In the genomic region with DNA sequence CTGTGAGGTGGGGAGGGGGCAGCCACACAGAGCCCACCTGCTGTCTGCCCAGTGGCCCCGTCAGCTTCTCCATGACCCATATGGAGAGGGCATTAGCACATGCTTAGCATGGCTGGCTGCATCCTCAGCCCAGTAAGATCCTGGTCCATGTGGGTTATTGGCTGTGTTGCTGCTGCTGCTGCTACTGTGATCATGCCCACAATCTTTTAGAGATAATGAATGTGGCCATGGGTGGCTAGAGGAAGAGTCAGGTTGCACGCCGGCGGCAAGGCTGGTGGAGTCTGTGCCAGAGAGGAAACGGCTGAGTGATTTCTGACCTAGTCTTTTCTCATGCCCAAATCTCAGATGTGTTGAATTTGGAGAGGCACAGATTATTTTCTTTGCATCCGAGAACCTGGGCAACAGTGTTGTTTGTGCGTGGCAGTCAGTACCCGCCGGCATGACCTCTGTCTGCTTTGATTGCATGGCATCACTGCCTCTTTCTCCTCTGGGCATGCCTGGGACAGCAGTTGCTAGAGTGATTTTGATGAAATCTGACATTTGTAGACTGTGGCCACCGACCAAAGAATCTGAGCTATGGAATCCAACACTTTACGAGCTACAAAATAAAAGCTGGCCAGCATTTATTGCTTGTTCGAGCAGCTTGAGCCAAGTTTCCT, we compare ENCODE assay signal across 12 mouse cellular contexts. TPM values are rescaled to one million over a fixed set of nuclear protein-coding genes. Genes with fewer than 3 reads are reported as not detected.
DNase-seq lines count a peak whose midpoint lies in the region; ATAC-seq and TF ChIP-seq lines count a peak whose summit lies in the region.
"Had no signal": no experiment of that assay in that cellular context is flagged by ENCODE, and none has a peak within 500 bp of the region (broad histone marks: within the 10 kb centered on the region; RNA-seq: fewer than 3 reads in every experiment).

No protein-coding gene starts in this region.

- H3K9ac ChIP-seq in hindbrain, embryonic 14.5 days = no peak overlapping the region
- H3K9ac ChIP-seq in hindbrain, embryonic 11.5 days (ENCODE audit: low read depth, low read length) = no peak overlapping the region
- H3K9ac ChIP-seq in limb, embryonic 14.5 days (ENCODE audit: low read depth, low read length, severe bottlenecking) = no peak overlapping the region

- no peaks in the 10 kb centered on the region for H3K27me3 ChIP-seq in hindbrain, embryonic 14.5 days (ENCODE audit: control insufficient read depth, insufficient read depth, low read length)
- no peaks in the 10 kb centered on the region for H3K27me3 ChIP-seq in hindbrain, embryonic 11.5 days (ENCODE audit: control insufficient read depth, insufficient read depth, low read length)
- no peaks in the 10 kb centered on the region for H3K27me3 ChIP-seq in Patski
- 0 out of 2 replicates have a peak, but pooled peaks cover 4% of the 10 kb centered on the region for H3K27me3 ChIP-seq in limb, embryonic 14.5 days (ENCODE audit: control insufficient read depth, insufficient read depth, low read length)

- DNase-seq in hindbrain, embryonic 14.5 days (ENCODE audit: low spot score) = no peak
- DNase-seq in hindbrain, embryonic 11.5 days (ENCODE audit: low spot score) = no peak
- no peak for DNase-seq in Patski (ENCODE audit: low read depth, low spot score)
- peak; percentile 67 to 72 for DNase-seq in cerebellum, postnatal 14 days
- peak; percentile 92 for DNase-seq in limb, embryonic 14.5 days (ENCODE audit: low spot score)
- no peak for DNase-seq in right cerebral cortex, postnatal 36 days (ENCODE audit: low spot score in 2 of 2)
- DNase-seq in thymus, postnatal 14 days = no peak
- no peak for DNase-seq in adipocyte (ENCODE audit: low spot score)
- DNase-seq: liver had no signal

- H3K36me3 ChIP-seq in hindbrain, embryonic 14.5 days (replicated peaks; ENCODE audit: control insufficient read depth, insufficient read depth) = no peaks in the 10 kb centered on the region
- H3K36me3 ChIP-seq in hindbrain, embryonic 11.5 days (ENCODE audit: control insufficient read depth, insufficient read depth, low read length) = no peaks in the 10 kb centered on the region
- no peaks in the 10 kb centered on the region for H3K36me3 ChIP-seq in limb, embryonic 14.5 days (ENCODE audit: control insufficient read depth, insufficient read depth, low read length)
- H3K36me3 ChIP-seq: heart, embryonic 10.5 days had no signal

- H3K27ac ChIP-seq in hindbrain, embryonic 14.5 days = 0 out of 2 replicates have a peak overlapping the region, but pooled peaks have one; percentile 21
- no peak overlapping the region for H3K27ac ChIP-seq in hindbrain, embryonic 11.5 days (ENCODE audit: low read depth, low read length)
- H3K27ac ChIP-seq in limb, embryonic 14.5 days (replicated peaks; ENCODE audit: low read depth, low read length) = peak overlapping the region; percentile 61; the same call in 1 of the 2 replicates
- H3K27ac ChIP-seq: heart, embryonic 10.5 days had no signal

- CTCF ChIA-PET in Patski (lab: Charles Lee) = interaction anchor here (0.8 kb wide), 1 partner anchor 11 kb away, joined by 3 read pairs; no protein-coding TSS in a partner anchor

- WGBS in hindbrain, embryonic 14.5 days = 70% methylated on average over 12 of the region's 12 CpGs
- WGBS in hindbrain, embryonic 11.5 days = 78% methylated on average over 12 of the region's 12 CpGs
- WGBS in limb, embryonic 14.5 days = 17% methylated on average over 12 of the region's 12 CpGs

- TF ChIP-seq CTCF in Patski (IDR thresholded peaks at IDR 0.05) = no peak

- H3K4me3 ChIP-seq in hindbrain, embryonic 14.5 days (replicated peaks; ENCODE audit: low read length) = no peak overlapping the region
- H3K4me3 ChIP-seq in hindbrain, embryonic 11.5 days (ENCODE audit: low read depth, low read length) = no peak overlapping the region
- H3K4me3 ChIP-seq in limb, embryonic 14.5 days (replicated peaks; ENCODE audit: low read length) = no peak overlapping the region
- H3K4me3 ChIP-seq: heart, embryonic 10.5 days had no signal

- ATAC-seq in hindbrain, embryonic 14.5 days (ENCODE audit: low FRiP score) = no peak
- ATAC-seq in hindbrain, embryonic 11.5 days (ENCODE audit: low FRiP score) = no peak
- peak; percentile 51 for ATAC-seq in Patski
- ATAC-seq in limb, embryonic 14.5 days (ENCODE audit: low FRiP score, low read depth) = peak; percentile 54

- H3K4me1 ChIP-seq in hindbrain, embryonic 14.5 days (replicated peaks; ENCODE audit: control insufficient read depth, insufficient read depth, low read length) = no peaks in the 10 kb centered on the region
- no peaks in the 10 kb centered on the region for H3K4me1 ChIP-seq in hindbrain, embryonic 11.5 days (replicated peaks; ENCODE audit: control insufficient read depth, insufficient read depth, low read length)
- H3K4me1 ChIP-seq in limb, embryonic 14.5 days (ENCODE audit: control insufficient read depth, insufficient read depth, low read length) = peaks cover 67% of the 10 kb centered on the region
- H3K4me1 ChIP-seq: heart, embryonic 10.5 days had no signal

- no peak overlapping the region for H3K4me2 ChIP-seq in hindbrain, embryonic 14.5 days (replicated peaks)
- no peak overlapping the region for H3K4me2 ChIP-seq in hindbrain, embryonic 11.5 days (replicated peaks; ENCODE audit: low read depth, low read length)
- H3K4me2 ChIP-seq in limb, embryonic 14.5 days (replicated peaks; ENCODE audit: low read depth, low read length, severe bottlenecking) = peak overlapping the region; percentile 28; the same call in 1 of the 2 replicates
- H3K4me2 ChIP-seq: midbrain, embryonic 11.5 days had no signal

- in situ Hi-C loops in Patski (cut with MboI; ENCODE audit: low pct_unique_long_range_greater_than_20kb) = no loop called here

- no peaks in the 10 kb centered on the region for H3K9me3 ChIP-seq in hindbrain, embryonic 14.5 days (ENCODE audit: control insufficient read depth, low read length)
- H3K9me3 ChIP-seq in hindbrain, embryonic 11.5 days (ENCODE audit: control insufficient read depth, low read length) = no peaks in the 10 kb centered on the region
- no peaks in the 10 kb centered on the region for H3K9me3 ChIP-seq in limb, embryonic 14.5 days (ENCODE audit: control insufficient read depth, low read length)
- H3K9me3 ChIP-seq: heart, embryonic 10.5 days had no signal

- POLR2A ChIA-PET in Patski (lab: Charles Lee) = no interaction called here

- no peak for TF ChIP-seq POLR2A in limb, embryonic 14.5 days (IDR thresholded peaks at IDR 0.05; ENCODE audit: borderline replicate concordance, extremely low read depth, insufficient read depth, insufficient read length)

RNA-seq across cellular contexts. Expression of a gene that starts 8.8 kb away (rescaled TPM):
- 0.26 and 0.41 TPM in 2 replicates for polyA plus RNA-seq in hindbrain, embryonic 14.5 days (2014; fragmentation: Nextera tagmentation; extraction: Ambion mirVana)
- polyA plus RNA-seq in hindbrain, embryonic 11.5 days (2014; fragmentation: Nextera tagmentation; extraction: Ambion mirVana) = not detected in 2 replicates
- polyA plus RNA-seq in Patski (2021) = not detected
- polyA plus RNA-seq in limb, embryonic 14.5 days (2012; rRNA removed) = 0.15 and 0.39 TPM in 2 replicates
- polyA plus RNA-seq in limb, embryonic 14.5 days (2014; fragmentation: Nextera tagmentation; extraction: Ambion mirVana) = not detected in 2 replicates
- polyA plus RNA-seq: forebrain, embryonic 11.5 days; midbrain, embryonic 11.5 days had no signal

Comparison
In these comparisons a context has a peak if more than half of its experiments do, and no peak if none do; other contexts are left out.
1. ATAC-seq: peak in Patski (single experiment) and limb, embryonic 14.5 days (single experiment); none in hindbrain, embryonic 14.5 days (single experiment) and hindbrain, embryonic 11.5 days (single experiment).
2. DNase-seq: peak in cerebellum, postnatal 14 days (2 of 2) and limb, embryonic 14.5 days (single experiment); none in hindbrain, embryonic 14.5 days (single experiment), hindbrain, embryonic 11.5 days (single experiment), Patski (single experiment), right cerebral cortex, postnatal 36 days (0 of 2), thymus, postnatal 14 days (single experiment) and adipocyte (single experiment).